In genomic region chr14:12191076-12191475, GRCm38 (mm10) we compare ENCODE assay signal across 19 mouse cellular contexts.
DNase-seq lines count a peak whose midpoint lies in the region; ATAC-seq lines count a peak whose summit lies in the region.
"Had no signal": no experiment of that assay in that cellular context is flagged by ENCODE, and none has a peak within 500 bp of the region (broad histone marks: within the 10 kb centered on the region; RNA-seq: fewer than 3 reads in every experiment).

No protein-coding gene starts in this region.

- DNase-seq in neural tube, embryonic 10.5 days (ENCODE audit: extremely low spot score, low spot score), result no peak
- DNase-seq in hindbrain, embryonic 10.5 days (ENCODE audit: low spot score), result no peak
- DNase-seq in midbrain, embryonic 11.5 days (ENCODE audit: low spot score, missing footprints), result peak; percentile 72
- no peak for DNase-seq in B cell, adult 2 months
- no peak for DNase-seq in thymus, adult 18-20 months
- no peak for DNase-seq in adrenal gland, postnatal 36 days
- DNase-seq in frontal cortex, adult 2 months (ENCODE audit: extremely low spot score in 1 of 2, low spot score in 1 of 2), result no peak
- DNase-seq: cerebellum, postnatal 10 days; gastrocnemius, postnatal 36 days; heart, postnatal 14 days; lung, embryonic 14.5 days; lung, postnatal 4 days; right cerebral cortex, adult 18-20 months; thymus, adult 2 months had no signal

- H3K27ac ChIP-seq in neural tube, embryonic 12.5 days, result no peak overlapping the region
- H3K27ac ChIP-seq in hindbrain, embryonic 10.5 days, result 0 out of 2 replicates have a peak overlapping the region, but pooled peaks have one; percentile 87
- no peak overlapping the region for H3K27ac ChIP-seq in midbrain, embryonic 11.5 days (ENCODE audit: low read depth, low read length)
- H3K27ac ChIP-seq: intestine, embryonic 15.5 days; limb, embryonic 10.5 days had no signal

- 82% methylated on average over 6 of the region's 6 CpGs for WGBS in neural tube, embryonic 12.5 days
- 85% methylated on average over 6 of the region's 6 CpGs for WGBS in hindbrain, embryonic 10.5 days
- 90% methylated on average over 6 of the region's 6 CpGs for WGBS in midbrain, embryonic 11.5 days

- H3K4me1 ChIP-seq in neural tube, embryonic 12.5 days, result peaks cover 41% of the 10 kb centered on the region
- H3K4me1 ChIP-seq in hindbrain, embryonic 10.5 days (replicated peaks), result peaks cover 37% of the 10 kb centered on the region
- peaks cover 18% of the 10 kb centered on the region for H3K4me1 ChIP-seq in midbrain, embryonic 11.5 days (ENCODE audit: control insufficient read depth, insufficient read depth, low read length)
- H3K4me1 ChIP-seq: intestine, embryonic 15.5 days had no signal

- no peaks in the 10 kb centered on the region for H3K9me3 ChIP-seq in neural tube, embryonic 12.5 days
- H3K9me3 ChIP-seq in hindbrain, embryonic 10.5 days, result no peaks in the 10 kb centered on the region
- H3K9me3 ChIP-seq in midbrain, embryonic 11.5 days (ENCODE audit: control insufficient read depth, low read length), result no peaks in the 10 kb centered on the region
- H3K9me3 ChIP-seq: intestine, embryonic 15.5 days; limb, embryonic 10.5 days had no signal

- no peaks in the 10 kb centered on the region for H3K27me3 ChIP-seq in neural tube, embryonic 12.5 days (replicated peaks)
- H3K27me3 ChIP-seq in hindbrain, embryonic 10.5 days (ENCODE audit: insufficient read depth, poor library complexity, severe bottlenecking), result no peaks in the 10 kb centered on the region
- H3K27me3 ChIP-seq in midbrain, embryonic 11.5 days (ENCODE audit: control insufficient read depth, insufficient read depth, low read length), result no peaks in the 10 kb centered on the region
- H3K27me3 ChIP-seq: intestine, embryonic 15.5 days had no signal

- no peak overlapping the region; the same call in 1 of the 2 replicates for H3K9ac ChIP-seq in neural tube, embryonic 12.5 days
- H3K9ac ChIP-seq in midbrain, embryonic 11.5 days (ENCODE audit: low read length), result no peak overlapping the region
- H3K9ac ChIP-seq: intestine, embryonic 15.5 days; lung, embryonic 14.5 days had no signal

- H3K36me3 ChIP-seq in neural tube, embryonic 12.5 days, result no peaks in the 10 kb centered on the region
- H3K36me3 ChIP-seq in hindbrain, embryonic 10.5 days, result no peaks in the 10 kb centered on the region
- H3K36me3 ChIP-seq in midbrain, embryonic 11.5 days (ENCODE audit: control insufficient read depth, insufficient read depth, low read length), result no peaks in the 10 kb centered on the region
- H3K36me3 ChIP-seq: intestine, embryonic 15.5 days; limb, embryonic 10.5 days had no signal

- H3K4me2 ChIP-seq in neural tube, embryonic 12.5 days (replicated peaks), result peak overlapping the region; percentile 47
- H3K4me2 ChIP-seq in midbrain, embryonic 11.5 days, result peak overlapping the region; percentile 33; the same call in 1 of the 2 replicates
- H3K4me2 ChIP-seq: heart, embryonic 11.5 days; intestine, embryonic 15.5 days; liver, embryonic 11.5 days; lung, embryonic 14.5 days had no signal

- no peak overlapping the region for H3K4me3 ChIP-seq in neural tube, embryonic 12.5 days
- H3K4me3 ChIP-seq in hindbrain, embryonic 10.5 days, result peak overlapping the region; percentile 39
- no peak overlapping the region; the same call in 1 of the 2 replicates for H3K4me3 ChIP-seq in midbrain, embryonic 11.5 days (ENCODE audit: low read depth, low read length)
- H3K4me3 ChIP-seq: intestine, embryonic 15.5 days; limb, embryonic 10.5 days had no signal

- no peak for ATAC-seq in neural tube, embryonic 12.5 days (ENCODE audit: low FRiP score, low read depth)
- ATAC-seq in midbrain, embryonic 11.5 days (ENCODE audit: low FRiP score), result no peak
- ATAC-seq: intestine, embryonic 15.5 days had no signal
